ENCODE assay signal across 10 mouse cellular contexts in genomic region chr14:45580923-45581827, GRCm38 (mm10). TPM values are rescaled to one million over a fixed set of nuclear protein-coding genes. Genes with fewer than 3 reads are reported as not detected.
DNase-seq lines count a peak whose midpoint lies in the region; ATAC-seq and TF ChIP-seq lines count a peak whose summit lies in the region.
"Not testable (repeated sequence)": the region's sequence is repeated elsewhere in the genome, so short reads cannot be mapped to it uniquely, and the experiment has no call there.
"Had no signal": no experiment of that assay in that cellular context is flagged by ENCODE, and none has a peak within 500 bp of the region (broad histone marks: within the 10 kb centered on the region; RNA-seq: fewer than 3 reads in every experiment).

No protein-coding gene starts in this region.

- DNase-seq in brain, embryonic 14.5 days (ENCODE audit: low read depth), result peak; percentile 88
- DNase-seq in heart, adult 11 months, result peak; percentile 55
- peak; percentile 83 for DNase-seq in hindbrain, postnatal 0 days (ENCODE audit: low spot score)
- peak; percentile 67 to 72 for DNase-seq in layer of hippocampus, postnatal 10 days (ENCODE audit: low spot score in 2 of 2)
- peak; percentile 62 for DNase-seq in left cerebral cortex, postnatal 4 days
- DNase-seq in midbrain, postnatal 0 days (ENCODE audit: low spot score), result peak; percentile 84
- DNase-seq in right cerebral cortex, adult 18-20 months, result peak; percentile 30

- WGBS in forebrain, embryonic 15.5 days, result 35% methylated on average over 3 of the region's 3 CpGs
- WGBS in hindbrain, postnatal 0 days, result 47% methylated on average over 3 of the region's 3 CpGs
- 58% methylated on average over 3 of the region's 3 CpGs for WGBS in midbrain, postnatal 0 days

- peak; percentile 69 for ATAC-seq in forebrain, embryonic 15.5 days (replicated peaks)
- peak; percentile 94 for ATAC-seq in hindbrain, postnatal 0 days
- peak; percentile 86 for ATAC-seq in midbrain, postnatal 0 days (ENCODE audit: low FRiP score)

- not testable (repeated sequence) for H3K4me3 ChIP-seq in forebrain, embryonic 15.5 days; hindbrain, postnatal 0 days (ENCODE audit: low read length); midbrain, postnatal 0 days (ENCODE audit: low read depth, low read length)

- H3K27me3 ChIP-seq in forebrain, embryonic 15.5 days; hindbrain, postnatal 0 days (ENCODE audit: insufficient read depth, low read length); midbrain, postnatal 0 days (ENCODE audit: insufficient read depth, low read length): not testable (repeated sequence)

- not testable (repeated sequence) for H3K27ac ChIP-seq in forebrain, embryonic 15.5 days (replicated peaks)
- H3K27ac ChIP-seq in hindbrain, postnatal 0 days, result peak overlapping the region; percentile 77
- 0 out of 2 replicates have a peak overlapping the region, but pooled peaks have one; percentile 38 for H3K27ac ChIP-seq in midbrain, postnatal 0 days (ENCODE audit: low read depth, low read length)

- not testable (repeated sequence) for H3K4me1 ChIP-seq in forebrain, embryonic 15.5 days; hindbrain, postnatal 0 days (ENCODE audit: insufficient read depth, low read length); midbrain, postnatal 0 days (ENCODE audit: insufficient read depth, low read length)

- not testable (repeated sequence) for H3K36me3 ChIP-seq in forebrain, embryonic 15.5 days; hindbrain, postnatal 0 days (ENCODE audit: insufficient read depth, low read length); midbrain, postnatal 0 days (ENCODE audit: insufficient read depth, low read length)

- TF ChIP-seq POLR2A in brain, embryonic 14.5 days (IDR thresholded peaks at IDR 0.05; ENCODE audit: borderline replicate concordance, extremely low read depth, insufficient read depth, insufficient read length, poor library complexity, severe bottlenecking), result not testable (repeated sequence)

- H3K9me3 ChIP-seq in forebrain, embryonic 15.5 days; hindbrain, postnatal 0 days (ENCODE audit: low read length); midbrain, postnatal 0 days (ENCODE audit: low read length): not testable (repeated sequence)

- H3K9ac ChIP-seq in forebrain, embryonic 15.5 days (replicated peaks); hindbrain, postnatal 0 days (replicated peaks; ENCODE audit: low read length); midbrain, postnatal 0 days (replicated peaks; ENCODE audit: low read length, poor library complexity, severe bottlenecking): not testable (repeated sequence)

- H3K4me2 ChIP-seq in forebrain, embryonic 15.5 days (replicated peaks); hindbrain, postnatal 0 days (ENCODE audit: low read depth, low read length); midbrain, postnatal 0 days (ENCODE audit: low read depth, low read length, poor library complexity, severe bottlenecking): not testable (repeated sequence)

- intact Hi-C loops in left cerebral cortex, postnatal 4 days (cut with DNase I), result not testable (repeated sequence)

- not testable (repeated sequence) for TF ChIP-seq CTCF in brain, embryonic 14.5 days (IDR thresholded peaks at IDR 0.05; ENCODE audit: borderline replicate concordance, extremely low read depth, insufficient read depth, insufficient read length); hindbrain, postnatal 0 days (IDR thresholded peaks at IDR 0.05; ENCODE audit: low read depth); midbrain, postnatal 0 days (IDR thresholded peaks at IDR 0.05)

RNA-seq across cellular contexts. Expression of gene Fermt2, which starts 51.3 kb away (rescaled TPM):
- polyA plus RNA-seq in brain, embryonic 14.5 days (2012; rRNA removed), result 44.8 and 46.3 TPM in 2 replicates
- 62.8 and 72.2 TPM in 2 replicates for polyA plus RNA-seq in forebrain, embryonic 15.5 days (2015; fragmentation: Nextera tagmentation; extraction: Ambion mirVana)
- 30.0 and 31.6 TPM in 2 replicates for total RNA-seq in hindbrain, postnatal 0 days (2014; rRNA removed)
- 76.4 and 89.4 TPM in 2 replicates for polyA plus RNA-seq in hindbrain, postnatal 0 days (2015; fragmentation: Nextera tagmentation; extraction: Ambion mirVana)
- total RNA-seq in layer of hippocampus, postnatal 10 days (2021), result 100 to 1,000 TPM in 1 of 2 experiments, 10 to 100 TPM in 1; 90.8 to 117 TPM
- total RNA-seq in left cerebral cortex, postnatal 4 days (2021), result 10 to 100 TPM; 72.8 to 77.2 TPM
- total RNA-seq in midbrain, postnatal 0 days (2014; rRNA removed), result 26.4 and 29.0 TPM in 2 replicates
- 66.7 and 70.0 TPM in 2 replicates for polyA plus RNA-seq in midbrain, postnatal 0 days (2015; fragmentation: Nextera tagmentation; extraction: Ambion mirVana)
- total RNA-seq: monocyte, adult 5-6 weeks had no signal
- polyA plus RNA-seq: CD4-positive, CD25-positive, alpha-beta regulatory T cell, adult 4 months had no signal

Comparison
In these comparisons a context has a peak if more than half of its experiments do, and no peak if none do; other contexts are left out.
1. DNase-seq: peak in every context shown above with its lines; median percentile 88 in brain, embryonic 14.5 days; 84 in midbrain, postnatal 0 days; 83 in hindbrain, postnatal 0 days; 70 in layer of hippocampus, postnatal 10 days; 62 in left cerebral cortex, postnatal 4 days; 55 in heart, adult 11 months; 30 in right cerebral cortex, adult 18-20 months.